Mouse (Mus musculus) intestine, embryonic 14.5 days (tissue): ENCODE measurements around the gene D16Ertd472e. TPM values are rescaled to one million over a fixed set of nuclear protein-coding genes. Genes with fewer than 3 reads are reported as not detected.

Source experiments
- ATAC-seq: fragments of 200-750 bp; cut with Nextera tagmentation; replicated peaks from 2 replicates; pipeline ENCODE4 v1.8.0; 2017; ENCODE audit warnings: low read depth, moderate number of reproducible peaks, moderate TSS enrichment, moderate library complexity; ENCODE audit not compliant: low FRiP score, low TSS enrichment
- DNase-seq: peaks from one replicate; pipeline ENCODE4 v3.0.0-alpha.2; 2018; ENCODE audit warnings: low spot score
- H3K27ac ChIP-seq: fragments of 300-500 bp; sonication (generic); 2 replicates; pipeline ENCODE4 v1.5.1; 2014; ENCODE audit warnings: low read depth, mild to moderate bottlenecking, control low read depth
- H3K27me3 ChIP-seq: fragments of 300-500 bp; sonication (generic); replicated peaks from 2 replicates; pipeline ENCODE4 v1.6.1; 2014; ENCODE audit warnings: low read length, control low read depth; ENCODE audit not compliant: control insufficient read depth, insufficient read depth
- H3K36me3 ChIP-seq: fragments of 300-500 bp; sonication (generic); 2 replicates; pipeline ENCODE4 v1.6.1; 2014; ENCODE audit warnings: low read length, control low read depth; ENCODE audit not compliant: control insufficient read depth, insufficient read depth
- H3K4me1 ChIP-seq: fragments of 300-500 bp; sonication (generic); replicated peaks from 2 replicates; pipeline ENCODE4 v1.6.1; 2014; ENCODE audit warnings: low read length, control low read depth, mixed read lengths; ENCODE audit not compliant: control insufficient read depth, insufficient read depth
- H3K4me2 ChIP-seq: fragments of 300-500 bp; sonication (generic); 2 replicates; pipeline ENCODE4 v1.6.1; 2014; ENCODE audit warnings: low read length
- H3K4me3 ChIP-seq: fragments of 300-500 bp; sonication (generic); 2 replicates; pipeline ENCODE4 v1.5.1; 2014; ENCODE audit warnings: low read depth, low read length, control low read depth, mixed read lengths
- H3K9ac ChIP-seq: fragments of 300-500 bp; sonication (generic); 2 replicates; pipeline ENCODE4 v1.6.1; 2014; ENCODE audit warnings: mild to moderate bottlenecking, low read length
- H3K9me3 ChIP-seq: fragments of 300-500 bp; sonication (generic); 2 replicates; pipeline ENCODE4 v1.6.1; 2016; ENCODE audit warnings: low read length, control low read depth; ENCODE audit not compliant: control insufficient read depth
- WGBS: fragments of 180-500 bp; shearing (Covaris S2); extraction: QIAGEN DNeasy Blood & Tissue Kit; methylation state at CpG from one replicate; pipeline ENCODE4 v1.1.7; 2014; 5-methylcytosine and 5-hydroxymethylcytosine counted together
- polyA plus RNA-seq: library from polyadenylated mRNA; unstranded; fragments of >200 nt; fragmentation: Nextera tagmentation; extraction: Ambion mirVana; gene quantifications from 2 replicates; pipeline ENCODE4 v1.2.1, GENCODE M21; 2014

The D16Ertd472e gene
- 11.8 and 13.6 TPM in 2 replicates for polyA plus RNA-seq

GRCm38 (mm10) chr16:78576478-78577084 is at the start of gene D16Ertd472e:
Gene D16Ertd472e, minus strand, starts transcription at chr16:78576708.
- whole genome bisulfite sequencing = under 1% methylated on average over 69 of the region's 70 CpGs
- Histone ChIP-seq H3K27ac (peak within 1 kb of the TSS; percentile 89), H3K9me3 (no peaks in the 10 kb centered on the region), H3K4me1 (peaks cover 18% of the 10 kb centered on the region), H3K4me3 (peak within 1 kb of the TSS; percentile 76), H3K36me3 (0 out of 2 replicates have a peak, but pooled peaks cover 7% of the 10 kb centered on the region), H3K27me3 (no peaks in the 10 kb centered on the region), H3K4me2 (peak within 1 kb of the TSS; percentile 71), H3K9ac (peak within 1 kb of the TSS; percentile 78)
- peak; percentile 99 for ATAC-seq
- peak; percentile 91 for DNase-seq

- H3K27ac ChIP-seq = no peak overlapping the region
- 19% methylated on average over 5 of the region's 5 CpGs for WGBS
- no peak overlapping the region for H3K4me3 ChIP-seq
- no peaks in the 10 kb centered on the region for H3K36me3 ChIP-seq
- no peak overlapping the region for H3K9ac ChIP-seq
- H3K4me2 ChIP-seq = no peak overlapping the region
- no peak for ATAC-seq
- DNase-seq = no peak
- no peaks in the 10 kb centered on the region for H3K4me1 ChIP-seq
- H3K27me3 ChIP-seq = no peaks in the 10 kb centered on the region
- no peaks in the 10 kb centered on the region for H3K9me3 ChIP-seq
These were observed 46.2 kb upstream of the D16Ertd472e start for GRCm38 (mm10) chr16:78622755-78623154.

GRCm38 (mm10) chr16:78619386-78619785 is 42.9 kb upstream of the D16Ertd472e start:
- Histone ChIP-seq H3K9me3 (no peaks in the 10 kb centered on the region), H3K36me3 (no peaks in the 10 kb centered on the region), H3K9ac (no peak overlapping the region), H3K4me2 (no peak overlapping the region), H3K27ac (no peak overlapping the region), H3K27me3 (no peaks in the 10 kb centered on the region), H3K4me1 (no peaks in the 10 kb centered on the region), H3K4me3 (no peak overlapping the region)
- peak; percentile 74 for ATAC-seq
- DNase-seq = peak; percentile 51
- 73% methylated on average over 5 of the region's 5 CpGs for whole genome bisulfite sequencing

GRCm38 (mm10) chr16:78617757-78618532 is 41.4 kb upstream of the D16Ertd472e start:
- no peak for ATAC-seq
- no peak for DNase-seq
- 83% methylated on average over 11 of the region's 11 CpGs for WGBS

GRCm38 (mm10) chr16:78606202-78606601 is 29.7 kb upstream of the D16Ertd472e start:
- Histone ChIP-seq H3K36me3 (no peaks in the 10 kb centered on the region), H3K27ac (no peak overlapping the region), H3K27me3 (no peaks in the 10 kb centered on the region), H3K9ac (no peak overlapping the region), H3K4me1 (no peaks in the 10 kb centered on the region), H3K4me3 (no peak overlapping the region), H3K4me2 (no peak overlapping the region), H3K9me3 (peaks cover 10% of the 10 kb centered on the region; the same call in 1 of the 2 replicates)
- 43% methylated on average over 4 of the region's 4 CpGs for WGBS
- no peak for ATAC-seq
- no peak for DNase-seq

More at GRCm38 (mm10) chr16:78617757-78618532, 41.4 kb upstream of the D16Ertd472e start:
- no peaks in the 10 kb centered on the region for H3K4me1 ChIP-seq
- no peaks in the 10 kb centered on the region for H3K9me3 ChIP-seq
- H3K9ac ChIP-seq = no peak overlapping the region
- no peak overlapping the region for H3K4me3 ChIP-seq
- no peak overlapping the region for H3K4me2 ChIP-seq
- H3K27ac ChIP-seq = no peak overlapping the region
- no peaks in the 10 kb centered on the region for H3K27me3 ChIP-seq
- H3K36me3 ChIP-seq = no peaks in the 10 kb centered on the region

GRCm38 (mm10) chr16:78598919-78599318 is 22.4 kb upstream of the D16Ertd472e start:
- Histone ChIP-seq H3K36me3 (no peaks in the 10 kb centered on the region), H3K27ac (no peak overlapping the region), H3K4me3 (no peak overlapping the region), H3K9ac (no peak overlapping the region), H3K4me2 (no peak overlapping the region), H3K27me3 (no peaks in the 10 kb centered on the region), H3K4me1 (no peaks in the 10 kb centered on the region), H3K9me3 (peaks cover 10% of the 10 kb centered on the region; the same call in 1 of the 2 replicates)
- 76% methylated on average over 1 of the region's 1 CpGs for WGBS
- DNase-seq (no peak), ATAC-seq (no peak)

- DNase-seq (no peak), ATAC-seq (no peak)
- Histone ChIP-seq H3K27ac (no peak overlapping the region), H3K4me3 (no peak overlapping the region), H3K9ac (no peak overlapping the region), H3K9me3 (no peaks in the 10 kb centered on the region), H3K36me3 (no peaks in the 10 kb centered on the region), H3K27me3 (no peaks in the 10 kb centered on the region), H3K4me1 (no peaks in the 10 kb centered on the region), H3K4me2 (no peak overlapping the region)
- 58% methylated on average over 2 of the region's 2 CpGs for WGBS
These were observed 19.9 kb upstream of the D16Ertd472e start for GRCm38 (mm10) chr16:78596381-78596780.

GRCm38 (mm10) chr16:78595821-78596220 is 19.3 kb upstream of the D16Ertd472e start:
- WGBS = 92% methylated on average over 7 of the region's 7 CpGs

More at GRCm38 (mm10) chr16:78595821-78596220, 19.3 kb upstream of the D16Ertd472e start:
- no peaks in the 10 kb centered on the region for H3K27me3 ChIP-seq
- no peak overlapping the region for H3K9ac ChIP-seq
- no peaks in the 10 kb centered on the region for H3K4me1 ChIP-seq
- ATAC-seq = no peak
- H3K4me2 ChIP-seq = no peak overlapping the region
- H3K27ac ChIP-seq = no peak overlapping the region
- no peak for DNase-seq
- no peak overlapping the region for H3K4me3 ChIP-seq
- H3K9me3 ChIP-seq = no peaks in the 10 kb centered on the region
- H3K36me3 ChIP-seq = no peaks in the 10 kb centered on the region
